Mouse (Mus musculus) heart, postnatal 0 days (tissue): ENCODE results near the gene Alg2. TPM values are rescaled to one million over a fixed set of nuclear protein-coding genes. Genes with fewer than 3 reads are reported as not detected.

Experiments
- ATAC-seq: fragments of 200-750 bp; cut with Nextera tagmentation; 2 replicates; pipeline ENCODE4 v1.8.0; 2017; ENCODE audit warnings: low read depth, moderate number of reproducible peaks, moderate library complexity; ENCODE audit not compliant: insufficient read depth
- DNase-seq: peaks from one replicate; pipeline ENCODE4 v3.0.0-alpha.2; 2016; ENCODE audit warnings: low spot score
- H3K27ac ChIP-seq: fragments of 300-500 bp; sonication (generic); 2 replicates; pipeline ENCODE4 v1.5.1; 2014; ENCODE audit warnings: low read depth, mild to moderate bottlenecking
- H3K27me3 ChIP-seq: fragments of 300-500 bp; sonication (generic); 2 replicates; pipeline ENCODE4 v1.6.1; 2014; ENCODE audit warnings: low read length, mixed read lengths; ENCODE audit not compliant: control insufficient read depth, insufficient read depth
- H3K36me3 ChIP-seq: fragments of 300-500 bp; sonication (generic); replicated peaks from 2 replicates; pipeline ENCODE4 v1.6.1; 2014; ENCODE audit warnings: low read length, mixed read lengths; ENCODE audit not compliant: control insufficient read depth, insufficient read depth
- H3K4me1 ChIP-seq: fragments of 300-500 bp; sonication (generic); 2 replicates; pipeline ENCODE4 v1.6.1; 2014; ENCODE audit warnings: antibody characterized with exemption; ENCODE audit not compliant: control insufficient read depth, insufficient read depth
- H3K4me2 ChIP-seq: fragments of 300-500 bp; sonication (generic); 2 replicates; pipeline ENCODE4 v1.6.1; 2014; ENCODE audit warnings: low read depth, mild to moderate bottlenecking, low read length, moderate library complexity
- H3K4me3 ChIP-seq: fragments of 300-500 bp; sonication (generic); 2 replicates; pipeline ENCODE4 v1.5.1; 2014; ENCODE audit warnings: low read depth, low read length
- H3K9ac ChIP-seq: fragments of 300-500 bp; sonication (generic); replicated peaks from 2 replicates; pipeline ENCODE4 v1.6.1; 2014; ENCODE audit warnings: low read depth, low read length, mixed read lengths
- H3K9me3 ChIP-seq: fragments of 300-500 bp; sonication (generic); replicated peaks from 2 replicates; pipeline ENCODE4 v1.6.1; 2016; ENCODE audit warnings: low read length; ENCODE audit not compliant: control insufficient read depth
- CTCF ChIP-seq: IDR thresholded peaks from 2 replicates; pipeline ENCODE4 v1.5.1; 2016; ENCODE audit warnings: antibody characterized with exemption, control low read depth, low read depth
- EP300 ChIP-seq: IDR thresholded peaks from 2 replicates; pipeline ENCODE4 v1.6.1; 2016; ENCODE audit warnings: antibody characterized with exemption, low read depth
- WGBS: fragments of 180-500 bp; shearing (Covaris S2); extraction: QIAGEN DNeasy Blood & Tissue Kit; methylation state at CpG from one replicate; pipeline ENCODE4 v1.1.7; 2014; 5-methylcytosine and 5-hydroxymethylcytosine counted together
- polyA plus RNA-seq: library from polyadenylated mRNA; unstranded; fragments of >200 nt; fragmentation: Nextera tagmentation; extraction: Ambion mirVana; gene quantifications from 2 replicates; pipeline ENCODE4 v1.2.1, GENCODE M21; 2015
- total RNA-seq: library from RNA; depleted of rRNA; stranded (reverse); fragments of >200 nt; gene quantifications from 2 replicates; pipeline ENCODE4 v1.2.3, GENCODE M21; 2014; ENCODE audit warnings: low replicate concordance

Gene Alg2
- total and polyA plus RNA-seq, 2 experiments from 2014 or later: 12.4 to 12.7 TPM

DNA sequence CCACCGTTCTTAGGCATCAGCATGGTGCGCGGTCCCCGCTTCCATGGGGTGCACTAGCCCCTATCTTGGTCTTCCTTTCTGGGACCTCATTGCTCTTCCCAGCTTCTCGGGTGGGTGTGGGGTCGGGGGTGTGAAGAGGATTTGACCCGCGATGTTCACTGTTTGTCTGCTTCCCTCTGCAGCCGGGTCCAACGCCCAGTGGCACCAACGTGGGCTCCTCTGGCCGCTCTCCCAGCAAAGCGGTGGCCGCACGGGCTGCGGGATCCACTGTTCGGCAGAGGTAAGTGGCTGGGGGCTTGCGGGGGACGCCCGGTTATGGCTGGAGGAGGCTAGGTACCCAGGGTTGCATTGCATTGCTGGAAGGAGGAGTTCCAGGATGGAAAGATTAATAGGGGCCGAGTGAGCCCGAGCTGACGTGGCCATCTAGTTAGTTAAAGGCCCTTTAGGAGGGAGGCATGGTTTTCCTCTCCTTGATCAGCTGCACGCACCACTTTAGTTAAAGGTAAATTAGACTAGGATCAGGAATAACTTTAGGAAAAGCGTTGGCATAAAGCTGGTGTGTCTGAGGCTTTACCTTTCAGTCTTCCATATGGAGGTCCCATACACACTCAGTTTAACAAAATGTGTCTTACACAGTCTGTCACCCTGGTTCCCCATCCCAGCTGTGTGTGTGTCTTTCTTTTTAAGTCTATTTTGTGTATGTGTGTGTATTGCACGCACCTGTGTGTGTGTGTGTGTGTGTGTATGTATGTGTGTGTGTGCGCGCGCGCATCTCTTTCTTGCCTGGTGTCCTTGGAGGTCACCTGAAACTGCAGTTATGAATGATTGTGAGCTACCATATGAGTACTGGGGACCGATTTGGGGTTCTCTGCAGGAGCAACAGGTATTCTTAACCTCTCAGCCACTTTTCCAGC, 854 bp upstream of the Alg2 start:
- no peak for TF ChIP-seq EP300
- no peak for TF ChIP-seq CTCF
- peak overlapping the region; percentile 76 for H3K9ac ChIP-seq
- 14% methylated on average over 30 of the region's 31 CpGs for whole genome bisulfite sequencing
- H3K27me3 ChIP-seq: no peaks in the 10 kb centered on the region
- no peaks in the 10 kb centered on the region for H3K9me3 ChIP-seq
- DNase-seq (no peak), ATAC-seq (no peak)
- H3K4me3 ChIP-seq: peak overlapping the region; percentile 85
- peaks cover 53% of the 10 kb centered on the region for H3K36me3 ChIP-seq
- peak overlapping the region; percentile 90 for H3K27ac ChIP-seq
- H3K4me1 ChIP-seq: peaks cover 14% of the 10 kb centered on the region
- peak overlapping the region; percentile 71 for H3K4me2 ChIP-seq

DNA sequence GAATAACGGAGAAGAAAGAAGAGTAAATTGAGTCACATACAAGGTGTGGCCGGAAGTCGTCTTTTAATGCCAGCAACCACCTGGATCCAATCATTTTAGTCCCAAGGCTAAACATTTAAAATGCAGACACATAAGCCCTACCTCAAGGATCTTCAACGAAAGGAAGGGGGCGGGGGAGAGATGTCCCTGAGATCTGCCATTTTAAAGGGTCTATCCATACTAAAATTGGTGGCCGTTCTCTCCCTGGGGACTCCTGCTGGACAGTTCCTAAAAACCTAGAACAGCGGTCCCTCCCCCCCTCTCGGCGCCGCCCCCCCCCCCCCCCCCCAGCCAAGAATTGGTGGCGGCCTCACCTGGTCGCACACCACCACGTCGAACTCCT, 556 bp downstream of the Alg2 start:
- Histone ChIP-seq H3K4me3 (peak overlapping the region; percentile 85), H3K9ac (peak overlapping the region; percentile 76), H3K9me3 (no peaks in the 10 kb centered on the region), H3K4me2 (peak overlapping the region; percentile 71), H3K36me3 (peaks cover 56% of the 10 kb centered on the region), H3K4me1 (peaks cover 14% of the 10 kb centered on the region), H3K27ac (peak overlapping the region; percentile 90), H3K27me3 (no peaks in the 10 kb centered on the region)
- 4% methylated on average over 8 of the region's 14 CpGs for WGBS
- DNase-seq (no peak), ATAC-seq (no peak)
- no peak for TF ChIP-seq EP300
- no peak; the same call in 1 of the 2 replicates for TF ChIP-seq CTCF

DNA sequence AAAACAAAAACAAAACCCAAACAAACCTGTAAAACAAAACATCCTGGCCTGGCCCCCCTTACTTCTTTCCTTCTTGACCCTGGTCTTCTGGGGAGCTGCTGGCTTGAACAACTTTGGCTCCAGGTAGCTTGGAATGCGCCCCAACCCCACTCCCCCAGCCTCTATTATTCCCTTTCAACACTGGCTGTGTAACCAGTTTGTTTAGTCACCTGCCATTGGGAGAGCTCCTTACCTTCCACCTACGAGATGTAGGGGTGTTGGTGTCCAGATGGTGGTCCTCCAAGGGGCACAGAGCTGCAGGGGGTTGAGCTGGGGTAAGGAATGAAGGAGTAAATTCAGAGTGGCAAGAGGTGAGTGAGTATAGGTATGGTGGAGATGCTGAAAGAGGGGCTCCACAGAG, 6.9 kb downstream of the Alg2 start:
- DNase-seq: no peak
- no peaks in the 10 kb centered on the region; the same call in 1 of the 2 replicates for H3K9me3 ChIP-seq
- no peaks in the 10 kb centered on the region for H3K4me1 ChIP-seq
- no peak overlapping the region for H3K9ac ChIP-seq
- no peaks in the 10 kb centered on the region for H3K27me3 ChIP-seq
- no peak overlapping the region for H3K4me3 ChIP-seq
- TF ChIP-seq EP300 (no peak), CTCF (no peak)
- peaks cover 41% of the 10 kb centered on the region for H3K36me3 ChIP-seq
- no peak overlapping the region for H3K4me2 ChIP-seq
- no peak for ATAC-seq
- WGBS: 95% methylated on average over 2 of the region's 2 CpGs
- H3K27ac ChIP-seq: no peak overlapping the region

DNA sequence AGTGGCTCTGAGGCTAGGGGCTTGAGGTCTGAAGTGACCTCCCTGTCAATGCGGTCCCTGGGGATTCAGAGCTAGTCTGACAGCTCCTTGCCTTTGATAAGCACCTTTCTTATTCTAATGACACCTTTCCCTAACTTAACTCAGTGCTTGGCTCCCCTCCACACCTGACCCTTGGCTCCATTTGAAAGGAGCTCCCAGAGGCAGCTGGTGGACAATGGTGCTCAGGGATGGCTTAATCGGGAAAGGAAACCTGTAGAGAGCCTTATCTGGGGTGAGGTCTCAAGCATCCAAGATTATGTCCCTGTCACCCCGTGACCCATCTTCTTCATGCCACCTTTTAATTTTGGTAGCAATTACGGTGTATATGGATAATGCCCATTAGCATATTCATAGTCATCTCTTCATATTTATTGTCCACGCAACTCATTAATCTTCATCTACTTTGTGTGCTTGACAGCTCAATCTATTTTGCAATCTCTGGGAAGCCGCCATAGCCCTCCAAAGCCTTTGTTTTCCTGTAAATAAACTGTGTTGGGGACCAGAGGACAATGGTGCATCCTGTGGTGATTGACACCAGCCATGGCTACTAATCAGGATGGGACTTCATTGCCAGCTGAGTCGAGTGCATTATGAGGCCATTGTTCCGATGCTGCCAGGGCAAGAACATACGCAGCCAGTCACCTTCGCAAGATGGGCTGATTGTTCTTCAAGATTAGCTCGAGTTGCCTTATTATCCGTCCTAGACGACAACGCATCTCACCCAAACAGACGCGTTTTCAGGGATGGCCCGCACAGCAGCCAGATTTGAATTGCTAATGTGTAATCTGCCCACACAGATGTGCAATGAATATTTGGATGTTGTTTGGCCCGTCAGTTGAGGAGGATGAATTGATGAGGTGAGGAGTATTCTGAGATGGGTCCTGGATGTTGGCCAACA, 24.3 kb downstream of the Alg2 start:
- no peaks in the 10 kb centered on the region for H3K36me3 ChIP-seq
- no peaks in the 10 kb centered on the region for H3K4me1 ChIP-seq
- DNase-seq (no peak), ATAC-seq (no peak)
- H3K27ac ChIP-seq: no peak overlapping the region
- no peak overlapping the region for H3K9ac ChIP-seq
- no peak overlapping the region for H3K4me2 ChIP-seq
- 34% methylated on average over 18 of the region's 18 CpGs for WGBS
- TF ChIP-seq CTCF (no peak), EP300 (no peak)
- H3K9me3 ChIP-seq: no peaks in the 10 kb centered on the region
- H3K4me3 ChIP-seq: no peak overlapping the region
- H3K27me3 ChIP-seq: no peaks in the 10 kb centered on the region

DNA sequence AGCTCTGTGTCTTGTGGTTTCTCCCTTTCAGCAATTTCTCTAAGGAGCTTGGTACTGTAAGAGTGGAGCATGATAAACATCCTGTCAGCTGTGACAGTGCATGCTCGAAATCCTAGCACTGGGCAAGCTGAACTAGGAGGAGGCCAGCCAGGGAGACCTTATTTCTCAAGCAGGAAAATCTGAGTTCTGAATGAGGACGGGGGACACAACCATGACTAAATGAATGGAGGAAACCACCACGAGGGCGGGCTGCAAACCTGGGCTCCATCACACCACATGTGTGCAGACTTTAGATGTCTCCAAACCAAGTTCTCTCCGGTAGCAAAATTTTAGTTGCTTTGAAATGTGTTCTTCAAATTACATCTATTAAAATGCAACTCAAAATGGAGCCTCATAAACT, 25.0 kb downstream of the Alg2 start:
- Histone ChIP-seq H3K4me3 (no peak overlapping the region), H3K9ac (no peak overlapping the region), H3K27me3 (no peaks in the 10 kb centered on the region), H3K4me1 (no peaks in the 10 kb centered on the region), H3K9me3 (no peaks in the 10 kb centered on the region), H3K4me2 (no peak overlapping the region), H3K36me3 (no peaks in the 10 kb centered on the region), H3K27ac (no peak overlapping the region)
- WGBS: 54% methylated on average over 5 of the region's 5 CpGs
- ATAC-seq (no peak), DNase-seq (no peak)
- TF ChIP-seq EP300 (no peak), CTCF (no peak)
